Mouse (Mus musculus) lung, embryonic 15.5 days (tissue): ENCODE data around the gene Samd1. TPM values are rescaled to one million over a fixed set of nuclear protein-coding genes. Genes with fewer than 3 reads are reported as not detected.

Experiments
- ATAC-seq: fragments of 200-750 bp; cut with Nextera tagmentation; 2 replicates; pipeline ENCODE4 v1.8.0; 2017; ENCODE audit warnings: moderate number of reproducible peaks, borderline replicate concordance; ENCODE audit not compliant: low FRiP score, low TSS enrichment; ENCODE audit errors: extremely low read depth
- H3K27ac ChIP-seq: fragments of 300-500 bp; sonication (generic); 2 replicates; pipeline ENCODE4 v1.5.1; 2015; ENCODE audit warnings: moderate library complexity, mild to moderate bottlenecking, inconsistent platforms
- H3K27me3 ChIP-seq: fragments of 300-500 bp; sonication (generic); 2 replicates; pipeline ENCODE4 v1.6.1; 2015; ENCODE audit warnings: inconsistent platforms
- H3K36me3 ChIP-seq: fragments of 300-500 bp; sonication (generic); 2 replicates; pipeline ENCODE4 v1.6.1; 2015; ENCODE audit warnings: inconsistent platforms
- H3K4me1 ChIP-seq: fragments of 300-500 bp; sonication (generic); 2 replicates; pipeline ENCODE4 v1.6.1; 2015; ENCODE audit warnings: inconsistent platforms
- H3K4me2 ChIP-seq: fragments of 300-500 bp; sonication (generic); 2 replicates; pipeline ENCODE4 v1.6.1; 2015; ENCODE audit warnings: inconsistent platforms, mild to moderate bottlenecking, moderate library complexity
- H3K4me3 ChIP-seq: fragments of 300-500 bp; sonication (generic); 2 replicates; pipeline ENCODE4 v1.5.1; 2015; ENCODE audit warnings: mild to moderate bottlenecking, inconsistent platforms
- H3K9ac ChIP-seq: fragments of 300-500 bp; sonication (generic); 2 replicates; pipeline ENCODE4 v1.6.1; 2015; ENCODE audit warnings: inconsistent platforms
- H3K9me3 ChIP-seq: fragments of 300-500 bp; sonication (generic); 2 replicates; pipeline ENCODE4 v1.6.1; 2016; ENCODE audit warnings: inconsistent platforms
- WGBS: fragments of 180-500 bp; shearing (Covaris S2); methylation state at CpG from one replicate; pipeline ENCODE4 v1.1.7; 2015; 5-methylcytosine and 5-hydroxymethylcytosine counted together
- polyA plus RNA-seq: library from polyadenylated mRNA; unstranded; fragments of >200 nt; fragmentation: Nextera tagmentation; extraction: Ambion mirVana; gene quantifications from 2 replicates; pipeline ENCODE4 v1.2.1, GENCODE M21; 2015

Samd1 gene
- polyA plus RNA-seq, 1 experiment from 2014 or later, result 11.3 TPM

DNA sequence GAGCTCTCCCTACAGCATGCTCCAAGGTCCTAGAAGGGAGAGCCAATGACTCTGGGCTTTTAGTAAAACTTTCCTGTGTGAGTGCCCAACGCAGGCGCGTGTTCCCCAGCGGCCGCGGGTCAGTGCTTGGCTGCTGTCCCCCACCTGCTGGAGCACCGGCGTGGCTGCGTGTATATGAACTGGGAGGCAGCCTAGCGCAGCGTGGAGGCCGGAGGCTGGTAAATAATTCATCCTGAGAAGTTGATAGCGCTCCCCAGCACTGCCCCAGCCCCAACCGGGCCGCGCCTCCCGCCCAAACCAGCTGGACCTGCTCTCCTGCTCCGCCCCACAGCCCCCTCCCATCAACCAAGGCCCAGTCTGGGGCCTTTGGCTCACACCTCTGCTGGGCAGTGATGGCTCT, 23.6 kb downstream of the Samd1 start, which contains the start of gene Palm3:
Gene Palm3, plus strand, starts transcription at position 376 of the 400 bp plus-strand sequence.
- Histone ChIP-seq H3K4me2 (peak within 1 kb of the TSS; percentile 56), H3K4me3 (peak within 1 kb of the TSS; percentile 26), H3K27ac (peak within 1 kb of the TSS; percentile 75), H3K36me3 (no peaks in the 10 kb centered on the region), H3K9me3 (no peaks in the 10 kb centered on the region), H3K9ac (peak within 1 kb of the TSS; percentile 24), H3K4me1 (peaks cover 48% of the 10 kb centered on the region), H3K27me3 (peaks cover 34% of the 10 kb centered on the region; the same call in 1 of the 2 replicates)
- ATAC-seq, result peak; percentile 53
- WGBS, result 7% methylated on average over 18 of the region's 18 CpGs

DNA sequence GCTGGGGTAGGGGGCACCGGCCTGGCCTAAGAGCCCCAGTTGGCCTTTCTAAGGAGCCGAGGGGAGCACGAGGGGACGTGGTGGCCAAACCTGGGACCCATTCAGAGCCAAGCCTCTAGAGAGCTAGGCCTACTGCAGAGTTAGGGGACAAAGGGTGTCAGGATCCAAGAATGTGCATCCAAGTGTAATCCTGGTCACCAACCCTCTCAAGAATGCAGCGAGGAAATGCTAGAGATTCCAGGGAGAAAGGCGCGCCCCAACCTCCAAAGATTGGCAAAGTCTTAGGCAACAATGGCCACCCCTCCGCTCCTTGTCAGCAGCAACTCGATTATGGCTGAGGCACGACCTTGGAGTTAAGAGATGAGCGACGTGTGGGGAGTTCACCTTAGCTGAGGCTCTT, 24.1 kb downstream of the Samd1 start:
- Histone ChIP-seq H3K9ac (peak overlapping the region; percentile 24), H3K27ac (peak overlapping the region; percentile 75), H3K4me3 (peak overlapping the region; percentile 26), H3K36me3 (no peaks in the 10 kb centered on the region), H3K4me1 (peaks cover 52% of the 10 kb centered on the region), H3K27me3 (peaks cover 38% of the 10 kb centered on the region), H3K4me2 (peak overlapping the region; percentile 56), H3K9me3 (no peaks in the 10 kb centered on the region)
- ATAC-seq, result no peak
- WGBS, result 36% methylated on average over 12 of the region's 12 CpGs

DNA sequence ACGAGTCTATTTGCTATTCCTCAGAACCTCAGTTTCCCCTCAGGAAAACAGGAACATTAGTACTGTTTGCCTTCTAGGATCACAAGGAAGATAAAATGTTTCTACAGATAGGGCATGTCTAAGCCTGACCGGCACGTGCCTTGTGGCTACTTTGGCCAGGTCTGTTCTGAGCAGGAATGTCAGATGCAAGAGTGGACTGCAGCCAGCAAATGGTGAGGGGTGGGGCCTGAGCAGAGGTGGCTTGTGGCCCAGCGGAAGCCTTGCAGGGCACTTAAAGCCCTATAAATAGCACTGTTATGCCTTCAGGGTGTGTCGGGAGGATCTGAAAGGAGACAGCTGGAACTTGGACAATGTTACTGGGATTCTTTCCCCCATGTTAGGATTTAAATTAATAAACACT, 25.6 kb downstream of the Samd1 start:
- peaks cover 50% of the 10 kb centered on the region for H3K27me3 ChIP-seq
- H3K4me3 ChIP-seq, result no peak overlapping the region
- no peaks in the 10 kb centered on the region for H3K9me3 ChIP-seq
- no peak overlapping the region for H3K9ac ChIP-seq
- H3K27ac ChIP-seq, result peak overlapping the region; percentile 26; the same call in 1 of the 2 replicates
- peak overlapping the region; percentile 14 for H3K4me2 ChIP-seq
- WGBS, result 5% methylated on average over 5 of the region's 5 CpGs
- ATAC-seq, result no peak
- H3K4me1 ChIP-seq, result peaks cover 54% of the 10 kb centered on the region
- no peaks in the 10 kb centered on the region for H3K36me3 ChIP-seq

DNA sequence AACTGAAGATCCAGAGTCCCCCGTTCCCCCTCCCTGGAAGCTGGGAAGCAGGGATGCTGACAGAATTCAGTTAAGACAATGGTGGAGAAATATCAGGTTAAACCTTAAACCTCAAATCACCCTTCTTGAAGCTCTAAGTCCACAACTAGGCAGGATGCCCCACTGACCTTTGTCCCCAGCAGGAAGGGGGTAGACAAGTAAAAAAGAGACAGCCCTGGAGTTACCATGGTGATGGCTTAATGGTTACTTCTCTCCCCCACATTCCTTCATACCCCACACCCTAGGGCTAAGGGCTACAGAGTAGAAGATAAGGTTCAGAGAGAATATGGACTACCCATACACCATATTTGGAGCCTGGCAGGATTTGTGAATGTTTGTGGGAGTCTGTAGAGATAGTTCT, 26.2 kb downstream of the Samd1 start:
- H3K9me3 ChIP-seq, result no peaks in the 10 kb centered on the region
- H3K4me2 ChIP-seq, result peak overlapping the region; percentile 14
- WGBS, result 44% methylated on average over 1 of the region's 1 CpGs
- H3K4me1 ChIP-seq, result peaks cover 54% of the 10 kb centered on the region
- no peak overlapping the region for H3K4me3 ChIP-seq
- peaks cover 50% of the 10 kb centered on the region for H3K27me3 ChIP-seq
- no peak for ATAC-seq
- no peak overlapping the region for H3K9ac ChIP-seq
- H3K27ac ChIP-seq, result no peak overlapping the region
- H3K36me3 ChIP-seq, result no peaks in the 10 kb centered on the region

DNA sequence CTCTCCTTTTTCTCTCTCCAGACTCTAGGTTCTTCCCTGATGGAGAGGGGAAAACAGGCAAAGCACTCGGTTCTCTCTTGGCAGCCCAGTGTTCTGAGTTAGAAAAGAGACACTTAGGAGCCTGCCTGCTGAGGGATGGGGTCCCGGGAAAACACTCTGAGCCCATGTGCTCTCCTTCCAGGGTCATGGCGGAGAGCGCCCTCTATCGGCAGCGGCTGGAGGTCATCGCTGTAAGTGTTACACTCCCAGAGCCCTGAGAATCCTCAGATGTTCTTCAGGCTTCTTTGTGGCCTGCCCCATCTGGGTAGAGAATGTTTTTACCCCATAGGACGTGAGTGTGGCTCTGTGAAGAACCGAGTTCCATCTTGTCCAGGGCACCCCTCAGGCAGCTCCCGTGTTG, 26.7 kb downstream of the Samd1 start:
- Histone ChIP-seq H3K4me1 (peaks cover 54% of the 10 kb centered on the region), H3K36me3 (no peaks in the 10 kb centered on the region), H3K9me3 (no peaks in the 10 kb centered on the region), H3K27ac (no peak overlapping the region), H3K4me3 (no peak overlapping the region), H3K27me3 (peaks cover 50% of the 10 kb centered on the region), H3K4me2 (no peak overlapping the region), H3K9ac (no peak overlapping the region)
- 16% methylated on average over 10 of the region's 10 CpGs for WGBS
- ATAC-seq, result no peak

DNA sequence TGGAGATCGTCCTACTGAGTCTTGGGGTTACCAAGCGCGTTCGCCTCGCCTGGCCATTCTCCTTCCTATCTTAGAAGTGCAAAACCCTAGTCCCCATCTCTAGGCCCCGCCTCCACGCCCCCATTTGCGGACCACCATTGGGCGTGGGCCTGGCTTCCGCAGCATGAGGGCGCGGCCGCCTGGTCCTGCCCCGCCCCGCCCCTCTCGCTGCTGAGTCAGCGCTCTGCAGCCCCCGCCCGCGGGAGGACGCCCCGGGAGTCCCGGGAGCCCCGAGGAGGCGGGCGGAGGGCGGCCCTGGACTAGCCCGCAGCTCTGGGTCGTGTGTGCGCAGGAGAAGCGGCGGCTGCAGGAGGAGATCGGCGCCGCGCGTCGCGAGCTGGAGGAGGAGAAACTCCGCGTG, 28.4 kb downstream of the Samd1 start:
- no peak overlapping the region for H3K27ac ChIP-seq
- 2% methylated on average over 41 of the region's 41 CpGs for WGBS
- peak overlapping the region; percentile 42 for H3K4me3 ChIP-seq
- no peaks in the 10 kb centered on the region for H3K9me3 ChIP-seq
- peak; percentile 71; the same call in 1 of the 2 replicates for ATAC-seq
- peaks cover 38% of the 10 kb centered on the region for H3K27me3 ChIP-seq
- H3K4me2 ChIP-seq, result peak overlapping the region; percentile 73
- H3K36me3 ChIP-seq, result no peaks in the 10 kb centered on the region
- H3K9ac ChIP-seq, result peak overlapping the region; percentile 14
- H3K4me1 ChIP-seq, result peaks cover 45% of the 10 kb centered on the region

DNA sequence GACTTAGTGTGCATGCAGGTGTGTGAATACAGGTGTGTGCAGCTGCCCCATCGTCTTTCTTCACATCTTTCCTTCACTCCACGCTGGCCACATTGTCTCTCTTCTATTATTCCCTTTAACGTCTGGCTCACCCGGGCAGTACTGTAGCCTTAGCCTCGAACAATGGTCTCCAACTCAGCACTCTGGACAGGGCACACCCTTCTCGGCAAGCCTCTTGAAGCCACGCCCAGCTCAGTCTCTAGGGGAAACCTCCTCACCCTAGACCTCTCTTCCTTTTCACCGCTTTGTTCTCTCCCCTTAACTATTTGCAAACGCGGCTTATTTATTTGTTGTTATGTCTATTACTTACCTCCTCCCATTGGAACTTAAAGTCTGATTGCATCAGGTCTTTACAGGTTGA, 30.0 kb downstream of the Samd1 start:
- H3K4me1 ChIP-seq, result peaks cover 30% of the 10 kb centered on the region
- 19% methylated on average over 10 of the region's 10 CpGs for WGBS
- ATAC-seq, result no peak

DNA sequence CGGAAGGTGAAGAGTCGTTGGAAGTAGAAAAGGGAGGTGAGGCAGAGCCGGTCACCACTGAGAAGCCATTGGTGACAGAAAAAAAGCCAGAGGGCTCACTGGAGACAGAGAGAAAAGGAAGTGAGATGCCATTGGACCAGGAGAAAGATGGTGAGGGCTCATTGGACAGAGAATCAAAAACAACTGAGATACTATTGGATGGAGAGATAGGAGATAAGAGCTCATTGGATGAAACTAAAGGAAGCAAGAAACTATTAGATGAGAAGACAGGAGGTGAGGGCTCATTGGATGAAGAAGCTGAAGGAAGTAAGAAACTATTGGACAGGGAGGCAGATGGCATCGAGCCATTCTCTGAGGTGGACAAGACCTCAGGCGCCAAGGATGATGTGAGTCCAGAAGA, 31.8 kb downstream of the Samd1 start:
- WGBS, result 80% methylated on average over 5 of the region's 5 CpGs
- no peaks in the 10 kb centered on the region for H3K9me3 ChIP-seq
- peaks cover 13% of the 10 kb centered on the region for H3K4me1 ChIP-seq
- H3K4me2 ChIP-seq, result no peak overlapping the region
- no peak overlapping the region for H3K4me3 ChIP-seq
- H3K27ac ChIP-seq, result no peak overlapping the region
- H3K9ac ChIP-seq, result no peak overlapping the region
- no peaks in the 10 kb centered on the region for H3K36me3 ChIP-seq
- ATAC-seq, result no peak
- peaks cover 25% of the 10 kb centered on the region for H3K27me3 ChIP-seq

More for the DNA sequence above, 30.0 kb downstream of the Samd1 start:
- H3K4me2 ChIP-seq, result no peak overlapping the region
- no peaks in the 10 kb centered on the region for H3K9me3 ChIP-seq
- no peak overlapping the region for H3K9ac ChIP-seq
- no peak overlapping the region for H3K4me3 ChIP-seq
- peaks cover 25% of the 10 kb centered on the region for H3K27me3 ChIP-seq
- H3K27ac ChIP-seq, result no peak overlapping the region
- no peaks in the 10 kb centered on the region for H3K36me3 ChIP-seq

DNA sequence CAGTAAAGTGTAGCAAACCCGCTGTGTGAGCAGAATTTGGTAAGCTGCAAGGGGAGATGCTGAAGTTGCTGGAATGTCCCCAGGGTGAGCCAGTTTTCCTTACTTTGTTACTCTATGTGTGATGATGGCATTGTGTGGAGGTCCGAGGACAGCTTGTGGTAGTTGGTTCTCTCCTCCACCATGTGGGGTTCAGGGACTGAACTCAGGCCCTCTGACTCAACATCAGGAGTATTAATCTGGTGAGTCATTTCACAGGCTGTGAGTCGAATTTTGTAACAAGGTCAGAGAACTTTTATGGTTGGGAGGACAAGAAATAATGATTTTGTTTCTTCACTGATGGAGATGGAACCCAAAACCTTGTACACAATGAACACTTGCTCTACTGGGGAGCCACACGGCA, 35.3 kb downstream of the Samd1 start:
- no peaks in the 10 kb centered on the region for H3K9me3 ChIP-seq
- H3K9ac ChIP-seq, result no peak overlapping the region
- no peak overlapping the region for H3K4me2 ChIP-seq
- no peak overlapping the region for H3K4me3 ChIP-seq
- 68% methylated on average over 4 of the region's 4 CpGs for WGBS
- H3K36me3 ChIP-seq, result no peaks in the 10 kb centered on the region
- no peak overlapping the region for H3K27ac ChIP-seq
- 0 out of 2 replicates have a peak, but pooled peaks cover 3% of the 10 kb centered on the region for H3K27me3 ChIP-seq
- ATAC-seq, result no peak
- no peaks in the 10 kb centered on the region for H3K4me1 ChIP-seq

DNA sequence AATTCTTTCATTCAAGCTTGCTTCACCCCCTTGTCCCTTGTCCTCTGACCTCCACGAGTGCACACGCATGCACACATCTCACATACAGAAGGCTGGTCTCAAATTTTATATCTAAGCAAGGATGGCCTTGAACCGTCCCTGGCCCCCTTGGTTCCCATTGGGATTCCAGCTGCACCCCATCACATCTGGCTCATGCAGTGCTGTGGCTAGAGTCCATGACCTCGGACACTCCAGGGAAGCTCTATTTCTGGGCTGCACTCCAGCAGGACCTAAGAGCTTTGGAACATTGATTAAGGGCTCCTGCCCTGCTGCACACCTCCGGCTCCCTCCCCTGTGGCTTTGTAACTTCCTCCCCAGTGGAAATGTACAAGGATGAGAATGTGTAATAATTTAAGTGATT, 40.5 kb downstream of the Samd1 start:
- no peaks in the 10 kb centered on the region for H3K36me3 ChIP-seq
- ATAC-seq, result no peak
- no peak overlapping the region for H3K9ac ChIP-seq
- WGBS, result 56% methylated on average over 5 of the region's 5 CpGs
- H3K4me3 ChIP-seq, result no peak overlapping the region
- no peak overlapping the region for H3K4me2 ChIP-seq
- peaks cover 22% of the 10 kb centered on the region for H3K27me3 ChIP-seq
- no peak overlapping the region for H3K27ac ChIP-seq
- H3K9me3 ChIP-seq, result no peaks in the 10 kb centered on the region
- H3K4me1 ChIP-seq, result peaks cover 10% of the 10 kb centered on the region

DNA sequence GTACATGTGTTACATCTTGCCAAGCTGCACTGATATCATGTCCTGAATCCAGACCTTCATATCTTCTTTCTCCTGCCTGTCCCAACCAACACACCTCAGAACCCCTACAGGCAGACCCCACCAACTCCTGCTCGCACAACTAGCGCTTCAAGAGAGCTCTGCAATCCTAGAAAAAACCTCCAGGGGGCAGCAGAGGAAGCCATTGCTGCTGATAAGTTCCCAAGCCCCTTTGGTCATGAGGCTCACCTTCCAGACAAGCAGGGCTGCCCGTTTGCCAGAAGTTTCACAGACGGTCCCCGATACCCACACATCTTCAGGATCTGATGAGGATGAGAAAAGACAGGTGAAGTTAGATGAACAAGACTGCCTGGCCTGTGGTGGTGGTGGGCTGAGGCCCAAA, 41.6 kb downstream of the Samd1 start:
- 3% methylated on average over 5 of the region's 5 CpGs for WGBS
- ATAC-seq, result peak; percentile 4; the same call in 1 of the 2 replicates
- H3K27ac ChIP-seq, result no peak overlapping the region

DNA sequence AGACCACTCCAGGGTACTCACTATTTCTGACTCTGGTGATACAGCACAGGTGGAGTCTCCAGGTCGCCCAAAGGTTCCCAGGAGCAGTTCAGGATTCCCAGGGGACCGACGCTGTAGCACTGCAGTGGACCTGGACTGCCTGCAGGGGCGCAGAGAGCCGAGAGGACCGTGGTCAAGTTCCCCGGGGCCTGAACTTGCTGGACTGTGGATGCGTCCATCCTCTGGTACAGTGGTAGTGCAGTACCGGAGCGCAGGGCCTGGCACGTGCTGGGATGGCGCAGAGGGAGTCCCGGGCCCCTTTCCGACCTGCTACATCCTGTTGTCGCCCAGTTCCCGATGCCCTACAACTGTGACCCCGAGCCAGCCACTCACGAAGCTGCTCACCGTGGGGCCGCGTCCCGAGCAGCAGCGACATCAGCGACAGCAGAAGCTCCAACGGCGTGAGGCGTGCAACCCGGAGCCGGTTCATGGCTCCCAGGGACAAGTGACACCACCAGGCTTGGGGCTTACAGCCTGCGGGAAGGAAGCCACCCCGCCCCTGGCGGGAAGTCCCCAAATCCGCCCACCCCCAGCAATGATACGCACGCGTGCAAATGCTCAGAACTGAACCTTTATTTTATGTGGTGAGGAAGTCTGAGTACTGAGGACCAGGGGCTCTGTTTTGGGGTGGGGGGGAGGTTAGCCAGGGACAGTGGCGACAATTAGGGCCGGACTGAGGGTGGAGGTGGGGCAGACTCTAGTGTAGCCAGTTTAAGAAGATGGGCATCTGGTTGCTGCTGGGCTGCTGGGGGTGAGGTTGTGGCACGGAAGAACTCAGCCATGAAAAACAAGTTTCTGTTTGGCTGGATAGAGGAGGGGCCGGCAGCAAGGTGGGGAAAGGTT, 44.8 kb downstream of the Samd1 start, which contains the start of gene Il27ra:
Gene Il27ra, minus strand, starts transcription at position 524 of the 882 bp plus-strand sequence.
- Histone ChIP-seq H3K4me3 (peak within 1 kb of the TSS; percentile 39), H3K36me3 (no peaks in the 10 kb centered on the region), H3K4me1 (peaks cover 10% of the 10 kb centered on the region), H3K27me3 (peaks cover 53% of the 10 kb centered on the region), H3K9me3 (no peaks in the 10 kb centered on the region; the same call in 1 of the 2 replicates), H3K9ac (peak within 1 kb of the TSS; percentile 33), H3K27ac (no peak within 1 kb of the TSS), H3K4me2 (peak within 1 kb of the TSS; percentile 76)
- WGBS, result 4% methylated on average over 40 of the region's 40 CpGs
- peak; percentile 58; the same call in 1 of the 2 replicates for ATAC-seq

More for the DNA sequence above, 41.6 kb downstream of the Samd1 start:
- Histone ChIP-seq H3K4me2 (no peak overlapping the region), H3K36me3 (no peaks in the 10 kb centered on the region), H3K9me3 (no peaks in the 10 kb centered on the region), H3K4me3 (no peak overlapping the region), H3K27me3 (peaks cover 33% of the 10 kb centered on the region), H3K4me1 (peaks cover 10% of the 10 kb centered on the region), H3K9ac (no peak overlapping the region)
